30 mouse cellular contexts compared by ENCODE assay signal in the genomic region with DNA sequence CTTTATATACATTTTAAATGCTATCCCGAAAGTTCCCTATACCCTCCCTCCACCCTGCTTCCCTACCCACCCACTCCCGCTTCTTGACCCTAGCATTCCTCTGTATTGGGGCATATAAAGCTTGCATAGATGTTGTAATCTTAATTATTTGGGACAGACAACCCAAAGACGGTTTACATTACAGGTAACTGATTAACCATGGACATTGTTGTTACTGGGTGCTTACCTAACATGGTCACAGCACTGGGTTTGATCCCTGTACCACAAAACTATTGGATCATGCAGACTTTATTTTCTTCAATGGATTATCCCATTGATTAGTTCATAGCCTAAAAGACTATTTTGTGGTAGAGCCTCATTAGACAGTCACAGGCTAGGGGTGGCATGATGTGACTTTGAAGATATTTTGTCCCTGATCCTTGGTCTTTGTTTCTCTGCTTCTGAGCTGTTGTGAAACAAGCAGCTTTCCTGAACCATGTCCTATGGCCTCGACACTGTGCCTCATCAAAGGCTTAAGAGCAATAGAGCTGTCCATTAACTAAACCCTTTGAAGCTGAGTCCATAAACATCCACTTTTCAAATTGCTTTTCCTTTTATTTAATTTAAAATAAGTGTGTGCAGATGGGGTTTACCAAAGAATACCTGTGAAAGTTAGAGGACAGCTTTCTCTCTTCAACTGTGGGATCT. TPM values are rescaled to one million over a fixed set of nuclear protein-coding genes. Genes with fewer than 3 reads are reported as not detected.
DNase-seq lines count a peak whose midpoint lies in the region; ATAC-seq and TF ChIP-seq lines count a peak whose summit lies in the region.
"Had no signal": no experiment of that assay in that cellular context is flagged by ENCODE, and none has a peak within 500 bp of the region (broad histone marks: within the 10 kb centered on the region; RNA-seq: fewer than 3 reads in every experiment).

No protein-coding gene starts in this region.

- H3K9ac ChIP-seq in kidney, embryonic 15.5 days = no peak overlapping the region
- no peak overlapping the region for H3K9ac ChIP-seq in liver, embryonic 11.5 days (ENCODE audit: low read depth, low read length)
- no peak overlapping the region for H3K9ac ChIP-seq in liver, embryonic 14.5 days (replicated peaks)
- no peak overlapping the region for H3K9ac ChIP-seq in liver, postnatal 0 days (replicated peaks)
- H3K9ac ChIP-seq in heart, embryonic 12.5 days = no peak overlapping the region
- H3K9ac ChIP-seq: embryonic facial prominence, embryonic 13.5 days; forebrain, embryonic 12.5 days; forebrain, embryonic 15.5 days; heart, embryonic 13.5 days; hindbrain, embryonic 14.5 days had no signal

- H3K27me3 ChIP-seq in kidney, embryonic 15.5 days = no peaks in the 10 kb centered on the region
- H3K27me3 ChIP-seq in liver, embryonic 11.5 days (replicated peaks; ENCODE audit: control insufficient read depth, insufficient read depth, low read length) = no peaks in the 10 kb centered on the region
- no peaks in the 10 kb centered on the region for H3K27me3 ChIP-seq in liver, embryonic 14.5 days (ENCODE audit: control insufficient read depth, insufficient read depth, low read length)
- no peaks in the 10 kb centered on the region for H3K27me3 ChIP-seq in liver, postnatal 0 days (ENCODE audit: insufficient read depth, low read length)
- no peaks in the 10 kb centered on the region for H3K27me3 ChIP-seq in heart, embryonic 12.5 days (replicated peaks)
- H3K27me3 ChIP-seq: embryonic facial prominence, embryonic 13.5 days; forebrain, embryonic 12.5 days; forebrain, embryonic 15.5 days; heart, embryonic 13.5 days had no signal

- no peak overlapping the region for H3K27ac ChIP-seq in kidney, embryonic 15.5 days
- no peak overlapping the region for H3K27ac ChIP-seq in liver, embryonic 11.5 days (ENCODE audit: low read depth, low read length)
- no peak overlapping the region for H3K27ac ChIP-seq in liver, embryonic 14.5 days
- H3K27ac ChIP-seq in liver, postnatal 0 days (ENCODE audit: low read depth) = peak overlapping the region; percentile 69
- H3K27ac ChIP-seq in heart, embryonic 12.5 days (ENCODE audit: poor library complexity, severe bottlenecking) = no peak overlapping the region
- H3K27ac ChIP-seq: embryonic facial prominence, embryonic 10.5 days; embryonic facial prominence, embryonic 13.5 days; forebrain, embryonic 12.5 days; forebrain, embryonic 15.5 days; heart, embryonic 13.5 days; hindbrain, embryonic 14.5 days had no signal

- 0 out of 2 replicates have a peak, but pooled peaks have one; percentile 52 for ATAC-seq in kidney, embryonic 15.5 days (replicated peaks; ENCODE audit: low FRiP score)
- ATAC-seq in liver, embryonic 11.5 days (replicated peaks; ENCODE audit: low FRiP score) = peak; percentile 69
- ATAC-seq in liver, embryonic 14.5 days (ENCODE audit: insufficient read depth) = peak; percentile 79
- ATAC-seq in liver, postnatal 0 days = peak; percentile 93
- ATAC-seq in heart, embryonic 12.5 days (ENCODE audit: insufficient number of reproducible peaks, low FRiP score) = no peak
- ATAC-seq: activated CD4-positive, CD25-positive, alpha-beta regulatory T cell, adult 4 months; forebrain, embryonic 15.5 days had no signal

- H3K9me3 ChIP-seq in kidney, embryonic 15.5 days (replicated peaks) = no peaks in the 10 kb centered on the region
- H3K9me3 ChIP-seq in liver, embryonic 11.5 days (ENCODE audit: control insufficient read depth, low read length) = no peaks in the 10 kb centered on the region; the same call in 1 of the 2 replicates
- no peaks in the 10 kb centered on the region for H3K9me3 ChIP-seq in liver, embryonic 14.5 days (ENCODE audit: control insufficient read depth, low read length)
- no peaks in the 10 kb centered on the region for H3K9me3 ChIP-seq in liver, postnatal 0 days (ENCODE audit: low read length)
- H3K9me3 ChIP-seq in heart, embryonic 12.5 days (replicated peaks) = no peaks in the 10 kb centered on the region
- H3K9me3 ChIP-seq: embryonic facial prominence, embryonic 13.5 days; forebrain, embryonic 12.5 days; forebrain, embryonic 15.5 days; heart, embryonic 13.5 days had no signal

- H3K4me2 ChIP-seq in kidney, embryonic 15.5 days = no peak overlapping the region
- H3K4me2 ChIP-seq in liver, embryonic 11.5 days = no peak overlapping the region
- no peak overlapping the region for H3K4me2 ChIP-seq in liver, embryonic 14.5 days (ENCODE audit: low read depth)
- H3K4me2 ChIP-seq in liver, postnatal 0 days (ENCODE audit: low read depth, low read length) = no peak overlapping the region
- no peak overlapping the region for H3K4me2 ChIP-seq in heart, embryonic 12.5 days
- H3K4me2 ChIP-seq: embryonic facial prominence, embryonic 13.5 days; forebrain, embryonic 12.5 days; forebrain, embryonic 15.5 days; heart, embryonic 13.5 days; hindbrain, embryonic 14.5 days had no signal

- H3K4me3 ChIP-seq in kidney, embryonic 15.5 days (replicated peaks) = no peak overlapping the region
- no peak overlapping the region for H3K4me3 ChIP-seq in liver, embryonic 11.5 days (ENCODE audit: low read depth, low read length)
- no peak overlapping the region for H3K4me3 ChIP-seq in liver, embryonic 14.5 days (ENCODE audit: insufficient read depth in 1 of 2, low read depth in 2 of 2, low read length in 2 of 2)
- no peak overlapping the region for H3K4me3 ChIP-seq in liver, postnatal 0 days (ENCODE audit: low read depth, low read length)
- H3K4me3 ChIP-seq in heart, embryonic 12.5 days = no peak overlapping the region
- H3K4me3 ChIP-seq: embryonic facial prominence, embryonic 10.5 days; embryonic facial prominence, embryonic 13.5 days; erythroblast, embryonic 14.5 days; forebrain, embryonic 12.5 days; forebrain, embryonic 15.5 days; heart, embryonic 13.5 days had no signal

- H3K4me1 ChIP-seq in kidney, embryonic 15.5 days = no peaks in the 10 kb centered on the region
- no peaks in the 10 kb centered on the region for H3K4me1 ChIP-seq in liver, embryonic 11.5 days (replicated peaks; ENCODE audit: control insufficient read depth, insufficient read depth, low read length)
- H3K4me1 ChIP-seq in liver, embryonic 14.5 days (replicated peaks; ENCODE audit: control insufficient read depth in 2 of 2, insufficient read depth in 2 of 2, low read length in 1 of 2) = no peaks in the 10 kb centered on the region
- H3K4me1 ChIP-seq in liver, postnatal 0 days (ENCODE audit: insufficient read depth) = no peaks in the 10 kb centered on the region
- H3K4me1 ChIP-seq in heart, embryonic 12.5 days (replicated peaks) = no peaks in the 10 kb centered on the region
- H3K4me1 ChIP-seq: embryonic facial prominence, embryonic 10.5 days; embryonic facial prominence, embryonic 13.5 days; forebrain, embryonic 12.5 days; forebrain, embryonic 15.5 days; heart, embryonic 13.5 days had no signal

- no peak for TF ChIP-seq EP300 in liver, embryonic 14.5 days (IDR thresholded peaks at IDR 0.05; ENCODE audit: low read depth)
- no peak for TF ChIP-seq EP300 in liver, postnatal 0 days (IDR thresholded peaks at IDR 0.05; ENCODE audit: low read depth)

- H3K36me3 ChIP-seq in kidney, embryonic 15.5 days = no peaks in the 10 kb centered on the region
- no peaks in the 10 kb centered on the region for H3K36me3 ChIP-seq in liver, embryonic 11.5 days (ENCODE audit: control insufficient read depth, insufficient read depth, low read length)
- H3K36me3 ChIP-seq in liver, embryonic 14.5 days (replicated peaks; ENCODE audit: control insufficient read depth, insufficient read depth, low read depth) = no peaks in the 10 kb centered on the region
- H3K36me3 ChIP-seq in liver, postnatal 0 days (replicated peaks; ENCODE audit: insufficient read depth, low read length) = no peaks in the 10 kb centered on the region
- H3K36me3 ChIP-seq in heart, embryonic 12.5 days = no peaks in the 10 kb centered on the region
- H3K36me3 ChIP-seq: embryonic facial prominence, embryonic 10.5 days; embryonic facial prominence, embryonic 13.5 days; forebrain, embryonic 12.5 days; forebrain, embryonic 15.5 days; heart, embryonic 13.5 days had no signal

- no peak for TF ChIP-seq CTCF in liver, embryonic 14.5 days (IDR thresholded peaks at IDR 0.05; ENCODE audit: low read depth)
- TF ChIP-seq CTCF in liver, postnatal 0 days (IDR thresholded peaks at IDR 0.05; ENCODE audit: low read depth) = no peak

- 57% methylated on average over 4 of the region's 4 CpGs for WGBS in kidney, embryonic 15.5 days
- WGBS in liver, embryonic 11.5 days = 61% methylated on average over 4 of the region's 4 CpGs
- 48% methylated on average over 4 of the region's 4 CpGs for WGBS in liver, embryonic 14.5 days (ENCODE audit: insufficient replicate concordance)
- 45% methylated on average over 4 of the region's 4 CpGs for whole genome bisulfite sequencing in liver, postnatal 0 days (ENCODE audit: insufficient replicate concordance)
- 68% methylated on average over 4 of the region's 4 CpGs for WGBS in heart, embryonic 12.5 days

- DNase-seq in kidney, adult 11 months = no peak
- DNase-seq in liver, embryonic 11.5 days (ENCODE audit: low spot score) = no peak
- peak in 1 of 3 experiments; percentile 3 for DNase-seq in liver, embryonic 14.5 days (ENCODE audit: low read depth in 3 of 3, low spot score in 3 of 3)
- DNase-seq in liver, postnatal 0 days = no peak
- DNase-seq in heart, adult 11 months = no peak
- DNase-seq: adrenal gland, adult 8-10 months; adrenal gland, postnatal 25 days; cerebellum, adult 11-12 months; cerebellum, adult 8-10 months; cerebellum, postnatal 10 days; cerebellum, postnatal 36 days; embryo, embryonic 11 days; gastrocnemius, postnatal 25 days; heart, postnatal 14 days; heart, postnatal 4 days had no signal

RNA-seq across cellular contexts. Expression of a gene that starts 21.7 kb away (rescaled TPM):
- not detected in 2 replicates for polyA plus RNA-seq in kidney, embryonic 15.5 days (2015; fragmentation: Nextera tagmentation; extraction: Ambion mirVana)
- not detected in 2 replicates for polyA plus RNA-seq in liver, embryonic 11.5 days (2014; fragmentation: Nextera tagmentation; extraction: Ambion mirVana)
- polyA plus RNA-seq in liver, embryonic 14.5 days (2012; rRNA removed) = not detected in 2 replicates
- polyA plus RNA-seq in liver, embryonic 14.5 days (2014; fragmentation: Nextera tagmentation; extraction: Ambion mirVana) = not detected in 2 replicates
- polyA plus RNA-seq in liver, postnatal 0 days (2015; fragmentation: Nextera tagmentation; extraction: Ambion mirVana) = not detected in 2 replicates
- not detected in 2 replicates for polyA plus RNA-seq in heart, embryonic 12.5 days (2016; fragmentation: Nextera tagmentation; extraction: Ambion mirVana)
- polyA plus RNA-seq: activated CD4-positive, CD25-positive, alpha-beta regulatory T cell, adult 4 months; brain, embryonic 14.5 days; cortical plate, adult 2 months; embryonic facial prominence, embryonic 10.5 days; embryonic facial prominence, embryonic 13.5 days; erythroblast, embryonic 14.5 days; forebrain, embryonic 12.5 days; forebrain, embryonic 15.5 days; gonadal fat pad, adult 2 months; heart, embryonic 13.5 days; heart, embryonic 16.5 days; hindbrain, embryonic 11.5 days; hindbrain, embryonic 14.5 days had no signal

RNA-seq across cellular contexts. Expression of a gene that starts 41.4 kb away (rescaled TPM):
- polyA plus RNA-seq in kidney, embryonic 15.5 days (2015; fragmentation: Nextera tagmentation; extraction: Ambion mirVana) = not detected in 2 replicates
- polyA plus RNA-seq in liver, embryonic 11.5 days (2014; fragmentation: Nextera tagmentation; extraction: Ambion mirVana) = not detected in 2 replicates
- not detected in 2 replicates for polyA plus RNA-seq in liver, embryonic 14.5 days (2012; rRNA removed)
- polyA plus RNA-seq in liver, embryonic 14.5 days (2014; fragmentation: Nextera tagmentation; extraction: Ambion mirVana) = not detected in 2 replicates
- polyA plus RNA-seq in liver, postnatal 0 days (2015; fragmentation: Nextera tagmentation; extraction: Ambion mirVana) = not detected in 2 replicates
- not detected in 2 replicates for polyA plus RNA-seq in heart, embryonic 12.5 days (2016; fragmentation: Nextera tagmentation; extraction: Ambion mirVana)
- polyA plus RNA-seq: activated CD4-positive, CD25-positive, alpha-beta regulatory T cell, adult 4 months; brain, embryonic 14.5 days; cortical plate, adult 2 months; embryonic facial prominence, embryonic 10.5 days; embryonic facial prominence, embryonic 13.5 days; erythroblast, embryonic 14.5 days; forebrain, embryonic 12.5 days; forebrain, embryonic 15.5 days; gonadal fat pad, adult 2 months; heart, embryonic 13.5 days; heart, embryonic 16.5 days; hindbrain, embryonic 11.5 days; hindbrain, embryonic 14.5 days had no signal
